Mouse (Mus musculus) E14TG2a.4 (cell line): ENCODE data around the gene Ell2.
A peak's percentile ranks its signal among the peaks of the same experiment; 100 is the strongest.

Source experiments
- H3K27me3 ChIP-seq: 2 replicates; pipeline ENCODE4 v1.6.1; 2014; ENCODE audit warnings: low read length, control low read depth; ENCODE audit not compliant: insufficient read depth
- H3K36me3 ChIP-seq: 2 replicates; pipeline ENCODE4 v1.6.1; 2014; ENCODE audit warnings: low read length, control low read depth; ENCODE audit not compliant: insufficient read depth
- H3K4me1 ChIP-seq: replicated peaks from 2 replicates; pipeline ENCODE4 v1.6.1; 2014; ENCODE audit warnings: low read depth, low read length, control low read depth
- H3K4me3 ChIP-seq: replicated peaks from 2 replicates; pipeline ENCODE4 v1.5.1; 2014; ENCODE audit warnings: mild to moderate bottlenecking, low read length
- H3K9me3 ChIP-seq: 2 replicates; pipeline ENCODE4 v1.6.1; 2014; ENCODE audit warnings: low read length, control low read depth
- CTCF ChIP-seq: conservative IDR thresholded peaks from 2 replicates; pipeline ENCODE4 v1.5.1; 2014; ENCODE audit warnings: low read length
- NANOG ChIP-seq: IDR thresholded peaks from 2 replicates; pipeline ENCODE4 v1.6.1; 2014; ENCODE audit warnings: borderline replicate concordance, low read length, mixed read lengths
- POU5F1 ChIP-seq: IDR thresholded peaks from 2 replicates; pipeline ENCODE4 v1.6.1; 2014; ENCODE audit warnings: low read length, borderline replicate concordance

Ell2 gene

DNA sequence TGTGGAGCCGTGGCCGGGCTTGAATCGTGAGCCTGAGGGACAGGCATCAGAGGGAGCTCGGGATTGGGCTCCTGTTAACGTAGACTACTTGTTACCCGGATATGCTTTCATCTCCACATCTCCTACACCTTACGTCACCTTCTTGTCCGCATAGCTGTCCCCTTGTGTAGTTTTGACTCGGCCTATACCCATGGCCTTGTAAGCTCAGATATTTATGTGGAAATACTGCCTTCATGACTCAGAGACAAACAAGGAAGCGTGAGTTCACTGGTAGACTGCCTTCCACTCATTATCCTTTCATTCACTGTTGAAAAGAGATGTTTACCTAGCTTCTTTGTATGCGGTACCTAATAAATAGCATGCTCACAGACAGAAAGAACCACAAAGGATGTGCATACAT lies 79.7 kb downstream of the Ell2 start:
- H3K4me3 ChIP-seq = no peak overlapping the region
- peaks cover 7% of the 10 kb centered on the region for H3K4me1 ChIP-seq
- H3K36me3 ChIP-seq = no peaks in the 10 kb centered on the region
- no peaks in the 10 kb centered on the region for H3K9me3 ChIP-seq
- no peaks in the 10 kb centered on the region for H3K27me3 ChIP-seq
- TF ChIP-seq POU5F1 = no peak
- no peak for TF ChIP-seq CTCF
- no peak for TF ChIP-seq NANOG

DNA sequence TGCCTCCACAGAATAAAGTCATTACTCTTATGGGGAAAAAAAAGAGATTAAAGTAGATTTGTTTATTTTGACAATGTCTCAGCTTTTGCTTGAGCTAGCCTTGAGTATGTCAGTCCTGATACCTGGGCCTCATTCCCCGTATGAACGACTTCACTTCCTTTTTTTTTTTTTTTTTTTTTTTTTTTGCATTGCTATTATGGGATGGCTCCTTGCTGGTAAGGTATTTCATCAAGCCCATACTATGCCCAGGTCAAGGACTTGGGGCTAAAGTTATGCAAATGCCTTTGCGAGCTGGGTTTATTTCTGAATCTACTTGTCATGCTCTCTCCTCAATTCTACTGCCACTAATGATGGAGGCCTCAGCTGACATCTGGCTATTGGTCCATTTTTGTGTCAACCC lies 80.8 kb downstream of the Ell2 start:
- TF ChIP-seq NANOG (no peak), POU5F1 (no peak), CTCF (no peak)
- H3K9me3 ChIP-seq = no peaks in the 10 kb centered on the region
- no peak overlapping the region for H3K4me3 ChIP-seq
- H3K36me3 ChIP-seq = no peaks in the 10 kb centered on the region
- no peaks in the 10 kb centered on the region for H3K27me3 ChIP-seq
- H3K4me1 ChIP-seq = peaks cover 7% of the 10 kb centered on the region

DNA sequence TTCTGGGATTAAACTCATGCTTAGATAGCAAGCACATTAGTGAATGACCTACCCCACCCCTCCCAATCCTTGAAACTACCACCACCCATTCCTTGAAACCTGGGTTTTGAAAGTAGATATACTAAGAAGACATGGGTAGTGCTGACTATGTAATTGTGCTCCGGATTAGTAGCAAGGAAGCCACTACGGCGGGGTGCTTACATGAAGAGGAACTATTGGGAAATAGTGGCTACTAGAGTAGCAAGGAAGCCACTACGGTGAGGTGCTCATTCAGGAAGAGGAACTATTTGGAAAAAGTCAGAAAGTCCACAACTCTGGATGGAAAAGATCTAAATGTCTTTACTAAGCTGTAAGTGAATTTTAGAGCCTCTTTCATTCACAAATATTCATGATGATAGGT lies 81.6 kb downstream of the Ell2 start:
- Histone ChIP-seq H3K9me3 (no peaks in the 10 kb centered on the region), H3K36me3 (no peaks in the 10 kb centered on the region), H3K27me3 (no peaks in the 10 kb centered on the region), H3K4me1 (peaks cover 12% of the 10 kb centered on the region), H3K4me3 (no peak overlapping the region)
- TF ChIP-seq POU5F1 (no peak), NANOG (no peak), CTCF (no peak)

DNA sequence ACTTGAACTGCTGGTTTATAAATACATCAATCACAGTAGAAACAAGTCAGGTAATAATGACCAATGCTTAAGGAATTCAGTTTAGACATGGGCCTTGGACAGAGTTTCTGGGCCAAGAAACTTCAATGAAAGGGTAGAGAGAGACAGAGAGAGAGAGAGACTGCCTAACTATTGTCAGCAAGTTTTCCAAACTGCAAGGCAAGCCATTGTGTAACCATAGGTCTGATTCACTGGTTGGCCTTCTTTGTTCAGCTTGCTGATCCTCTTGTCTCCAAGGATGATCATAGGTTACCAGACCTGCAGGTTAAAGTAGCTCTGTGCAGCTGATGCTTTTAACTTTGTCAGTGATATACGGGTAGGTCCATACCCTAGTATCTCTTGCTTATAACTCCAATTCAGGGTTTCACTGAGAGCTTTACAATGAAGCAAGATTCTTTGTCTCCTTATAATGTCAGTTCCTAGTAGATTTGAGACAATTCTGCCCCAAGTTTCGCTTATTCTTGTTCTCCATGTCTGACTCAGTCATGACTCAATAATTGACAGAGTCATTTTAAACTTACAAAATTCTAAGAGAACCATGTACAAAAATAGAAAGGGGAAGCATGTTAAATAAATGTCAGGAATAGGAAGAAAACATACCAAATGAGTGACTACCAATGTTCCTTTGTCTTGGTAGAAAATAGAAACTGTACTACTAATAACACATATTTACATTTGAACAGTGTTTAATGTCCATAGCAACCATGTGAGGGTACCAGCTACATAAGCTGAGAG lies 82.7 kb downstream of the Ell2 start:
- Histone ChIP-seq H3K9me3 (no peaks in the 10 kb centered on the region), H3K36me3 (no peaks in the 10 kb centered on the region), H3K27me3 (no peaks in the 10 kb centered on the region), H3K4me1 (peaks cover 23% of the 10 kb centered on the region), H3K4me3 (no peak overlapping the region)
- TF ChIP-seq NANOG (no peak), POU5F1 (no peak), CTCF (no peak)

DNA sequence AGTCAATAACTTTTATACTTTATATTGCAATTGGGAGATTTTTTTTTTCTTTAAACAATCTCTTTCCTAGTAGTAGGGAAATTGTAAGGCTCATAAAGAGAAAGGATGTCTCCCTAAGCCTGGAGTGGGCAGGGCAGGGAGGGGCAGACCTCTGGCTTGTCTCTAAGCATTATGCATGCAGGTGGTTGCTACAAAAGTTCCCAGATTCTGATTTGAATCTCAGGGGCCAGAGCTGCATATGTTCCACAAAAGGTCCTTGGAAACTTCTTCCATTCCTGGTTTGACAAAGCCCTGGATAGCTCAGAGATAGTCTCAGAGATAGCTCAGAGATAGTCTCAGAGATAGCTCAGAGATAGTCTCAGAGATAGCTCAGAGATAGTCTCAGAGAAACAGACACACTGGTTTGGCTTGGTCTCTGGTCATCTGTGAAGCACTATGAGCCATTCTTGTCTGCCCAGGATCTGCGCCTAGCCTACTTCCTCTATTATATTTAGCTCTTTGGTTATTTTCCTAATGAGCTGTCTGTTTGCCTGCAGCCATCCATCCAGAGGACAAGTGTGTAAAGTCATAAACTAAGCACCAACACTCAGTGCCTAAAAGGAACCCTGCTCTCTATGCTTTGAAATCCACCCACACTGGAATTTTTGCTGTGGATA lies 84.1 kb downstream of the Ell2 start:
- no peaks in the 10 kb centered on the region for H3K27me3 ChIP-seq
- H3K36me3 ChIP-seq = no peaks in the 10 kb centered on the region
- no peak overlapping the region for H3K4me3 ChIP-seq
- H3K9me3 ChIP-seq = no peaks in the 10 kb centered on the region
- TF ChIP-seq NANOG = no peak
- TF ChIP-seq POU5F1 = no peak
- no peak for TF ChIP-seq CTCF
- peaks cover 30% of the 10 kb centered on the region for H3K4me1 ChIP-seq

DNA sequence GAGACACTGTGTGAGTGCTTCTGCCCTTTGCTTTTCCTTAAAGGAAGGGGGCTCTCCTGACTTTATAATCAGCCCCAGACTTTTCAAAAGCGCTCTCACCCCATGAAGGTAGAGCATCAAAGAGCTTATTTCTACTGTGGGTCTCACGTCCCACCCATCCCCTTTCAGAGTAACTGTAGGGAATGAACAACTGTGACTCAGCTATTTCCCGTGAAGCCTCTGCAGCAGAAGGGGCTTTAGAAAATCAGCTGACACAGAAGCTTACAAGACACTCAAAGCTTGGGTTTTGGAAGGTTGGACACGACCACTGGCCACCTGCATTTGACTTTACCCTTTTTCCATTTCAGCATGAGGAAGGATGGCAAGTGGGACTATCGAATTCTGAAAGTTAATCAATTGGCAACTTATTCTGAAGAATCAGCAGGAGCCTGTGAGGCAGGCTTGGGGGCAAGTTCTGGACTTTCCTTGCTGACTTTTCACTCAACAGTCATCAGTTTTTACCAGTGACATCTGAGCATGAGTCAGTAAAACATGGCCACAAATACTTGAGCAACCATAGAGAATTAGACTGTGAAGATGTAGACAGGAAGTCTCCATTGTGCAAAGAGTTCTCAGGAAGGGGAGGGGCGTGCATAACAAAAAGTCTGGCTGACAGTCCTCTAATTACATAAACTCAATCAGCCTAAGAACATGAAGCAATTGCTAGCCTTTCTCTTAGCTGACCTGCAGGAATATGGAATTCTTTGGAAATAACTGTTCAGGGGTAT lies 87.5 kb downstream of the Ell2 start:
- H3K9me3 ChIP-seq = no peaks in the 10 kb centered on the region
- H3K36me3 ChIP-seq = no peaks in the 10 kb centered on the region
- H3K27me3 ChIP-seq = no peaks in the 10 kb centered on the region
- H3K4me1 ChIP-seq = peaks cover 29% of the 10 kb centered on the region
- TF ChIP-seq CTCF (no peak), POU5F1 (peak; percentile 72; the same call in 1 of the 2 replicates)
- H3K4me3 ChIP-seq = no peak overlapping the region

DNA sequence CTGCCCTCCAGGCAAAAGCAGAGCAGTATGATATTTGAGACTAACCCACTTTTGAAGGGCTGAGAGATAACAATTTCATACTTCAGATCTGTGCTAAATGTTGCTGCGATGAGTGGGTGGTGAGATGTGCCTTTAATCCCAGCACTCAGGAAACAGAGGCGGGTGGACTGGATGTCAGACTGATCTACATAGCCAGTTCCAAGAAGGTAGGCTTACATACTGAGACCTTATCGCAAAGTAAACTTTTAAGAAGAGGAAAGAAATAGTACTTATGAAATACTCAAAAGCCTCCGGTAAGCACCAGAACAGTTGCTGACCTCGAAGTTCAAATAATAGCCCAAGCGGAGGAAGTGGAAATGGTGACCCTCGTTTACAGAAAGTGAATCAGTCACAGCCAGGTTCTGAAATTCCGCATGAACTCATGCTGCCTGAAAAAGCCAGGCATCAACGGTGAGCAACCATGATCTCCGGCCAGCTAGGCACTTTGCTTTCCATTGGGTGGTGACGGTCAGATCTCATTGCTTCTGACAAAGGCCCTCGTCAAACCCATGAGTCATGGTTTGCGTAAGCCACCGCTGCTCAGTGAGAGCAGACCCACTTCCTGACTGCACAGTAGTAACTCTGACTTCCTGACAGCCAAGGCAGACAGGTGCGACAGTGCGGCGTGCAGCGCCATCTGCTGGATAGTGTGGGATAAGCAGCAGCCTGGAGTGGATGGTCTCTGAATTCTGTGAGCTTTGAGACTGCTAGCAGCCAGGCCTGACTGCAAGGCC lies 91.0 kb downstream of the Ell2 start:
- Histone ChIP-seq H3K4me1 (peaks cover 26% of the 10 kb centered on the region), H3K9me3 (no peaks in the 10 kb centered on the region), H3K27me3 (no peaks in the 10 kb centered on the region), H3K4me3 (no peak overlapping the region), H3K36me3 (no peaks in the 10 kb centered on the region)
- TF ChIP-seq CTCF (peak; percentile 93), NANOG (no peak), POU5F1 (no peak)
